Mouse (Mus musculus) adrenal gland, adult (tissue): ENCODE measurements around the gene Ctnna2.

Experiments
- DNase-seq, 2 experiments: peaks; one replicate each; pipeline ENCODE4 v3.0.0; 2022 to 2023; ENCODE audit warnings: low spot score in 1 of 2; ENCODE audit not compliant: inconsistent age in 2 of 2

Gene Ctnna2

GRCm38 (mm10) chr6:77827526-77827925 is 152.0 kb downstream of the Ctnna2 start:
- DNase-seq: no peak

GRCm38 (mm10) chr6:77817116-77817515 is 162.4 kb downstream of the Ctnna2 start:
- DNase-seq: peak in 1 of 2 experiments; percentile 28

- DNase-seq: no peak
These were observed 168.5 kb downstream of the Ctnna2 start for GRCm38 (mm10) chr6:77811041-77811440.

GRCm38 (mm10) chr6:77802604-77803003 is 176.9 kb downstream of the Ctnna2 start:
- DNase-seq: no peak

- DNase-seq: no peak
These were observed 196.2 kb downstream of the Ctnna2 start for GRCm38 (mm10) chr6:77783342-77783741.

GRCm38 (mm10) chr6:77768357-77769103 is 211.0 kb downstream of the Ctnna2 start:
- DNase-seq: no peak

GRCm38 (mm10) chr6:77758164-77758563 is 221.3 kb downstream of the Ctnna2 start:
- no peak for DNase-seq

GRCm38 (mm10) chr6:77745426-77745825 is 234.1 kb downstream of the Ctnna2 start:
- DNase-seq: no peak

GRCm38 (mm10) chr6:77743651-77744050 is 235.8 kb downstream of the Ctnna2 start:
- no peak for DNase-seq

- no peak for DNase-seq
These were observed 236.5 kb downstream of the Ctnna2 start for GRCm38 (mm10) chr6:77742988-77743387.

GRCm38 (mm10) chr6:77738640-77739039 is 240.9 kb downstream of the Ctnna2 start:
- DNase-seq: no peak

- DNase-seq: no peak
These were observed 254.6 kb downstream of the Ctnna2 start for GRCm38 (mm10) chr6:77724952-77725299.

GRCm38 (mm10) chr6:77724042-77724951 is 255.2 kb downstream of the Ctnna2 start:
- no peak for DNase-seq

GRCm38 (mm10) chr6:77694093-77694492 is 285.4 kb downstream of the Ctnna2 start:
- no peak for DNase-seq

- no peak for DNase-seq
These were observed 292.3 kb downstream of the Ctnna2 start for GRCm38 (mm10) chr6:77687173-77687572.

GRCm38 (mm10) chr6:77650127-77650526 is 329.4 kb downstream of the Ctnna2 start:
- peak; percentile 31 to 81 for DNase-seq

GRCm38 (mm10) chr6:77644591-77644990 is 334.9 kb downstream of the Ctnna2 start:
- DNase-seq: no peak

- no peak for DNase-seq
These were observed 340.7 kb downstream of the Ctnna2 start for GRCm38 (mm10) chr6:77638784-77639183.

GRCm38 (mm10) chr6:77633997-77634396 is 345.5 kb downstream of the Ctnna2 start:
- peak; percentile 24 to 70 for DNase-seq

- DNase-seq: peak in 1 of 2 experiments; percentile 48
These were observed 350.8 kb downstream of the Ctnna2 start for GRCm38 (mm10) chr6:77628573-77629192.

- DNase-seq: no peak
These were observed 374.7 kb downstream of the Ctnna2 start for GRCm38 (mm10) chr6:77604642-77605392.
